Mouse (Mus musculus): Measurements from ENCODE around the gene Slc22a18.

DNA sequence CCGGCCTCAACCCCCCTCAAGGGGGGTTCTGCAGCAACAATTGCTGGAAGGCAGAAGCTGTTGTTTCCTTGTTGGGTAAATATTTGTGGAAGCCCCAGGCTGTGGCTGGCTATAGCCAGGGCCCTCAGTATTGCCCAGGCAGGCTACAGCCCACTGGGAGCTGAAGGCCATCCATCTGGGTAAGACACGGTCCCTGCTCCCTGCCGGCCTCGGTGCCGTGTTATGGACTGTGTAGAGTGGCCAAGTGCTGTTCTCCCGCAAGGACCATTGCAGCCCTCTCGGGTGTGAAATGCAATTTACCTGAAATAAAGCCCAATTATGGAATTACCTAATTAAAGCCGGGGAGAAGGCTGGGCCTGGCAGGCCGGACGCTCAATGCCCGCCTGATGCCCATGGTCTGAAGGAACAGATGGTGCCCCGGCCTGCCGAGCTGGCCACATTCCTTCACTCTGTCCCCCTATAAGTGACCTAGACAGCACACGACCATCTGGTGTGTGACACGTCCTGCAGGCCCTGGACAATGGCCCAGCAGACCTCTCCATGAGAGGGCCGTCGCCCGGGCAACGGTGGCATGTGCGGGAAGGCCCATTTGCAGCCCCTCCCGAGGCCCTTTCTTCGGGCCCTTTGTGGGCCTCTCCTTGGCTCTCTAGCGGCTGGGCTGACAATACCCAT is 45.3 kb upstream of the Slc22a18 start:
- TF ChIP-seq CTCF (IDR thresholded peaks at IDR 0.05; ENCODE audit: borderline replicate concordance, extremely low read depth, insufficient read depth, insufficient read length) (no peak), POLR2A (IDR thresholded peaks at IDR 0.05; ENCODE audit: borderline replicate concordance, extremely low read depth, insufficient read depth, insufficient read length, poor library complexity, severe bottlenecking) (no peak)

All from brain, embryonic 14.5 days (tissue).